Mouse (Mus musculus) intestine, postnatal 0 days (tissue): ENCODE results near the gene Arl14. TPM values are rescaled to one million over a fixed set of nuclear protein-coding genes. Genes with fewer than 3 reads are reported as not detected.

Experiments
- ATAC-seq: fragments of 200-750 bp; cut with Nextera tagmentation; 2 replicates; pipeline ENCODE4 v1.8.0; 2017; ENCODE audit warnings: mild to moderate bottlenecking, moderate TSS enrichment, moderate library complexity
- H3K27ac ChIP-seq: fragments of 300-500 bp; sonication (generic); 2 replicates; pipeline ENCODE4 v1.5.1; 2014; ENCODE audit warnings: mild to moderate bottlenecking, low read depth, low read length, moderate library complexity
- H3K27me3 ChIP-seq: fragments of 300-500 bp; sonication (generic); replicated peaks from 2 replicates; pipeline ENCODE4 v1.6.1; 2014; ENCODE audit warnings: low read length, mixed read lengths; ENCODE audit not compliant: control insufficient read depth, insufficient read depth
- H3K36me3 ChIP-seq: fragments of 300-500 bp; sonication (generic); 2 replicates; pipeline ENCODE4 v1.6.1; 2014; ENCODE audit warnings: mild to moderate bottlenecking, moderate library complexity; ENCODE audit not compliant: control insufficient read depth, insufficient read depth
- H3K4me1 ChIP-seq: fragments of 300-500 bp; sonication (generic); replicated peaks from 2 replicates; pipeline ENCODE4 v1.6.1; 2014; ENCODE audit warnings: antibody characterized with exemption, low read length, mixed read lengths; ENCODE audit not compliant: control insufficient read depth, insufficient read depth
- H3K4me2 ChIP-seq: fragments of 300-500 bp; sonication (generic); replicated peaks from 2 replicates; pipeline ENCODE4 v1.6.1; 2014; ENCODE audit warnings: low read depth, mild to moderate bottlenecking, moderate library complexity
- H3K4me3 ChIP-seq: fragments of 300-500 bp; sonication (generic); 2 replicates; pipeline ENCODE4 v1.5.1; 2014; ENCODE audit warnings: low read depth, low read length
- H3K9ac ChIP-seq: fragments of 300-500 bp; sonication (generic); 2 replicates; pipeline ENCODE4 v1.6.1; 2014; ENCODE audit warnings: mild to moderate bottlenecking, low read depth, low read length
- H3K9me3 ChIP-seq: fragments of 300-500 bp; sonication (generic); 2 replicates; pipeline ENCODE4 v1.6.1; 2016; ENCODE audit warnings: mixed run types; ENCODE audit not compliant: control insufficient read depth
- CTCF ChIP-seq: sonication (generic); IDR thresholded peaks from 2 replicates; pipeline ENCODE4 v1.5.1; 2016; ENCODE audit warnings: low read depth, mild to moderate bottlenecking, control low read depth, antibody characterized with exemption, moderate library complexity
- WGBS: fragments of 180-500 bp; shearing (Covaris S2); extraction: QIAGEN DNeasy Blood & Tissue Kit; methylation state at CpG from one replicate; pipeline ENCODE4 v1.1.7; 2014; 5-methylcytosine and 5-hydroxymethylcytosine counted together
- polyA plus RNA-seq: library from polyadenylated mRNA; unstranded; fragments of >200 nt; fragmentation: Nextera tagmentation; extraction: Ambion mirVana; gene quantifications from 2 replicates; pipeline ENCODE4 v1.2.1, GENCODE M21; 2015

Gene Arl14
- polyA plus RNA-seq, 1 experiment from 2014 or later: 1.1 TPM

- no peak for ATAC-seq
- WGBS: 89% methylated on average over 3 of the region's 3 CpGs
- Histone ChIP-seq H3K9ac (no peak overlapping the region), H3K9me3 (no peaks in the 10 kb centered on the region), H3K27me3 (no peaks in the 10 kb centered on the region), H3K4me2 (no peak overlapping the region), H3K4me3 (no peak overlapping the region), H3K36me3 (no peaks in the 10 kb centered on the region), H3K4me1 (no peaks in the 10 kb centered on the region), H3K27ac (no peak overlapping the region)
- TF ChIP-seq CTCF: no peak
Observed at GRCm38 (mm10) chr3:69235806-69236205, 13.6 kb downstream of the Arl14 start.

- ATAC-seq: no peak
- Histone ChIP-seq H3K9ac (no peak overlapping the region), H3K4me3 (no peak overlapping the region), H3K4me2 (no peak overlapping the region), H3K27ac (no peak overlapping the region), H3K4me1 (peaks cover 5% of the 10 kb centered on the region; the same call in 1 of the 2 replicates), H3K9me3 (no peaks in the 10 kb centered on the region), H3K36me3 (no peaks in the 10 kb centered on the region), H3K27me3 (no peaks in the 10 kb centered on the region)
- WGBS: 89% methylated on average over 12 of the region's 12 CpGs
- TF ChIP-seq CTCF: no peak
Observed at GRCm38 (mm10) chr3:69236491-69236890, 14.3 kb downstream of the Arl14 start.

GRCm38 (mm10) chr3:69238141-69238851 lies 16.1 kb downstream of the Arl14 start:
- no peak overlapping the region for H3K4me2 ChIP-seq
- no peaks in the 10 kb centered on the region for H3K36me3 ChIP-seq
- no peaks in the 10 kb centered on the region for H3K27me3 ChIP-seq
- peaks cover 6% of the 10 kb centered on the region; the same call in 1 of the 2 replicates for H3K4me1 ChIP-seq
- 46% methylated on average over 12 of the region's 12 CpGs for WGBS
- no peak overlapping the region for H3K9ac ChIP-seq
- ATAC-seq: no peak
- no peak overlapping the region for H3K27ac ChIP-seq
- H3K4me3 ChIP-seq: no peak overlapping the region
- peak; percentile 77 for TF ChIP-seq CTCF
- no peaks in the 10 kb centered on the region for H3K9me3 ChIP-seq

DNA sequence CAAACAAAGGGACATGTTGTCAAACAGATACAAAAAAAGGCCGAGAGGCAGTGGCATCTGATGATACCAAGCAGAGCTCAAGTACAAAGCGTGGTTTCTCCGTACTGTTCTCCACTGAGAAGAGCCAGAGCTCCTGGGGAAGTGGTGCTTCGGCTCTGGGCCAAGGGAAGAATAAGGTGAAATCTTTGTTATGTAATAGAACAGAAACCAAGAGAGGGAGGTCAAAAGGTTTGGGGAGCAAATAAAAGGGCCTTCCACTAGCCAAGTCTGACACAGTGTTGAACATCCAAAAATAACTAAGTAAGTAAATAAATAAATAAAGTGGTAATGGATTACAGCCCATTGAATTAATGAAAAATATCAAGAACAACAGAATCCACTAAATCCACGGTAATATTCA lies 17.0 kb downstream of the Arl14 start:
- H3K4me1 ChIP-seq: peaks cover 6% of the 10 kb centered on the region; the same call in 1 of the 2 replicates
- 67% methylated on average over 5 of the region's 5 CpGs for WGBS
- no peak overlapping the region for H3K27ac ChIP-seq
- H3K4me3 ChIP-seq: no peak overlapping the region
- no peaks in the 10 kb centered on the region for H3K27me3 ChIP-seq
- no peaks in the 10 kb centered on the region for H3K9me3 ChIP-seq
- H3K36me3 ChIP-seq: no peaks in the 10 kb centered on the region
- no peak overlapping the region for H3K9ac ChIP-seq
- H3K4me2 ChIP-seq: no peak overlapping the region
- ATAC-seq: no peak
- no peak for TF ChIP-seq CTCF

DNA sequence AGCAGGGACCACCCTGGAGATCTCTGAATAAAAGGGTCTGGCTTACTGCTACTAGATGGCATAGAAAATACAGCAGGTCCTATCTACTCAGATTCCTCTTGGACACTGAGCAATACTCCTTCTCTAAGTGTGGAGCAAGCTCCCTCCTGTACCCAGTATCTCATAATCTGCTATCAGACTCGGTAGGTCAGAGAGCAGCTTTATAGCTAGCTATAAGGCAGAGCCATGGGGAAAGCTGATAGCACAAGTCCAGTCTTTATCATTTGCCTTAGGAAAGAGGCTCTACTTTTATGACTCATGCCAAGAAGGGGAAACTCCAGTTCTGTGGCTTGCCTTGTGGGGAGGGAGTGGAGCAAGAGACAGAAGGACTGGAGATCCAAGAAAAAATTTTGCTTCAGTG lies 18.8 kb downstream of the Arl14 start:
- WGBS: 44% methylated on average over 1 of the region's 1 CpGs
- H3K27me3 ChIP-seq: no peaks in the 10 kb centered on the region
- no peak overlapping the region for H3K4me3 ChIP-seq
- peaks cover 6% of the 10 kb centered on the region; the same call in 1 of the 2 replicates for H3K4me1 ChIP-seq
- H3K9ac ChIP-seq: no peak overlapping the region
- no peak for TF ChIP-seq CTCF
- H3K9me3 ChIP-seq: no peaks in the 10 kb centered on the region
- H3K27ac ChIP-seq: no peak overlapping the region
- ATAC-seq: peak; percentile 89
- H3K4me2 ChIP-seq: no peak overlapping the region
- no peaks in the 10 kb centered on the region for H3K36me3 ChIP-seq

- no peak overlapping the region for H3K4me2 ChIP-seq
- TF ChIP-seq CTCF: no peak
- WGBS: 72% methylated on average over 17 of the region's 17 CpGs
Observed at GRCm38 (mm10) chr3:69253096-69253866, 31.1 kb downstream of the Arl14 start.

More at GRCm38 (mm10) chr3:69253096-69253866, 31.1 kb downstream of the Arl14 start:
- Histone ChIP-seq H3K4me3 (no peak overlapping the region), H3K27ac (no peak overlapping the region), H3K9me3 (no peaks in the 10 kb centered on the region), H3K36me3 (no peaks in the 10 kb centered on the region), H3K9ac (no peak overlapping the region), H3K27me3 (no peaks in the 10 kb centered on the region), H3K4me1 (no peaks in the 10 kb centered on the region)
- ATAC-seq: no peak
